Mouse (Mus musculus) left cerebral cortex, postnatal 25 days (tissue): ENCODE measurements around the gene Adgrl2. TPM values are rescaled to one million over a fixed set of nuclear protein-coding genes. Genes with fewer than 3 reads are reported as not detected.
A peak's percentile ranks its signal among the peaks of the same experiment; 100 is the strongest.

Experiments used
- DNase-seq, 2 experiments: peaks; one replicate each; pipeline ENCODE4 v3.0.0; 2022; ENCODE audit warnings: low spot score in 2 of 2, mixed read lengths in 1 of 2
- intact Hi-C: fragments of 180-260 bp; cut with DNase I; formaldehyde crosslinking; loops from one replicate; pipeline ENCODE4 v1.15.1; 2025
- total RNA-seq, 2 experiments: library from RNA; stranded (reverse); gene quantifications; 2 replicates each; pipeline ENCODE4 v1.2.3; 2021

Adgrl2 gene
- total RNA-seq, 2 experiments from 2014 or later: 129 to 135 TPM

- intact Hi-C loops: no loop called here
- DNase-seq: no peak
Measured at GRCm38 (mm10) chr3:148896281-148896680, 94.1 kb downstream of the Adgrl2 start.

- intact Hi-C loops: no loop called here
- no peak for DNase-seq
Measured at GRCm38 (mm10) chr3:148895396-148896109, 94.8 kb downstream of the Adgrl2 start.

- DNase-seq: no peak
- intact Hi-C loops: no loop called here
Measured at GRCm38 (mm10) chr3:148894867-148895266, 95.5 kb downstream of the Adgrl2 start.

- intact Hi-C loops: no loop called here
- DNase-seq: no peak
Measured at GRCm38 (mm10) chr3:148887902-148888301, 102.5 kb downstream of the Adgrl2 start.

GRCm38 (mm10) chr3:148886956-148887355 is 103.4 kb downstream of the Adgrl2 start:
- no peak for DNase-seq
- intact Hi-C loops: no loop called here

- no peak for DNase-seq
- intact Hi-C loops: no loop called here
Measured at GRCm38 (mm10) chr3:148885980-148886668, 104.2 kb downstream of the Adgrl2 start.

- intact Hi-C loops: no loop called here
- no peak for DNase-seq
Measured at GRCm38 (mm10) chr3:148885184-148885583, 105.2 kb downstream of the Adgrl2 start.

GRCm38 (mm10) chr3:148881431-148881830 is 108.9 kb downstream of the Adgrl2 start:
- intact Hi-C loops: no loop called here
- DNase-seq: no peak

GRCm38 (mm10) chr3:148872563-148872962 is 117.8 kb downstream of the Adgrl2 start:
- intact Hi-C loops: no loop called here

GRCm38 (mm10) chr3:148871792-148872464 is 118.4 kb downstream of the Adgrl2 start:
- intact Hi-C loops: no loop called here
- DNase-seq: no peak

More at GRCm38 (mm10) chr3:148872563-148872962, 117.8 kb downstream of the Adgrl2 start:
- DNase-seq: no peak

- no peak for DNase-seq
- intact Hi-C loops: no loop called here
Measured at GRCm38 (mm10) chr3:148867618-148868017, 122.7 kb downstream of the Adgrl2 start.

GRCm38 (mm10) chr3:148866633-148867032 is 123.7 kb downstream of the Adgrl2 start:
- DNase-seq: no peak
- intact Hi-C loops: no loop called here

- intact Hi-C loops: no loop called here
- no peak for DNase-seq
Measured at GRCm38 (mm10) chr3:148866053-148866452, 124.3 kb downstream of the Adgrl2 start.

GRCm38 (mm10) chr3:148865234-148865633 is 125.1 kb downstream of the Adgrl2 start:
- intact Hi-C loops: no loop called here
- no peak for DNase-seq

GRCm38 (mm10) chr3:148861860-148862259 is 128.5 kb downstream of the Adgrl2 start:
- DNase-seq: peak in 1 of 2 experiments; percentile 43
- intact Hi-C loops: loop anchor here (5.0 kb wide), 1 partner anchor 125 kb away; no protein-coding TSS in a partner anchor

GRCm38 (mm10) chr3:148854306-148854910 is 135.9 kb downstream of the Adgrl2 start:
- DNase-seq: no peak
- intact Hi-C loops: no loop called here

GRCm38 (mm10) chr3:148853372-148853771 is 137.0 kb downstream of the Adgrl2 start:
- no peak for DNase-seq
- intact Hi-C loops: no loop called here

- no peak for DNase-seq
- intact Hi-C loops: no loop called here
Measured at GRCm38 (mm10) chr3:148852556-148852955, 137.8 kb downstream of the Adgrl2 start.

- intact Hi-C loops: no loop called here
- DNase-seq: no peak
Measured at GRCm38 (mm10) chr3:148850821-148851220, 139.5 kb downstream of the Adgrl2 start.

GRCm38 (mm10) chr3:148848366-148848765 is 142.0 kb downstream of the Adgrl2 start:
- intact Hi-C loops: loop anchor here (10.0 kb wide), 1 partner anchor 596 kb away; no protein-coding TSS in a partner anchor

More at GRCm38 (mm10) chr3:148848366-148848765, 142.0 kb downstream of the Adgrl2 start:
- no peak for DNase-seq
